Mouse (Mus musculus) brain, adult 2 months (tissue): ENCODE measurements at regions not wholly inside any gene's neighbourhood (a gene's known extent, or its start where the extent isn't known, plus 50 kb on each side); places are given as distances from the start of the nearest gene placed in this dataset.
A peak's percentile ranks its signal among the peaks of the same experiment; 100 is the strongest.

Experiments
- DNase-seq: peaks from one replicate; pipeline ENCODE4 v3.0.0; 2011; ENCODE audit warnings: low read depth, low spot score

GRCm38 (mm10) chr14:47857731-47858556, 209.7 kb downstream of the Ktn1 start:
- DNase-seq: no peak

- DNase-seq: no peak
These were observed 214.3 kb downstream of the Ktn1 start for GRCm38 (mm10) chr14:47862556-47862955.

- peak; percentile 58 for DNase-seq
These were observed 214.8 kb downstream of the Ktn1 start for GRCm38 (mm10) chr14:47863067-47863466.

GRCm38 (mm10) chr14:47863701-47864100, 215.5 kb downstream of the Ktn1 start:
- DNase-seq: peak; percentile 49

GRCm38 (mm10) chr14:47867017-47867416, 218.8 kb downstream of the Ktn1 start:
- DNase-seq: no peak

GRCm38 (mm10) chr14:47868258-47868780, 220.1 kb downstream of the Ktn1 start:
- peak; percentile 7 for DNase-seq

GRCm38 (mm10) chr14:47876585-47876984, 228.3 kb downstream of the Ktn1 start:
- DNase-seq: no peak

- no peak for DNase-seq
These were observed 228.9 kb downstream of the Ktn1 start for GRCm38 (mm10) chr14:47877167-47877566.

- DNase-seq: no peak
These were observed 229.7 kb downstream of the Ktn1 start for GRCm38 (mm10) chr14:47877771-47878443.

GRCm38 (mm10) chr14:47885326-47885725, 235.3 kb upstream of the Peli2 start:
- no peak for DNase-seq

- DNase-seq: no peak
These were observed 230.1 kb upstream of the Peli2 start for GRCm38 (mm10) chr14:47890251-47891198.

- DNase-seq: no peak
These were observed 224.0 kb upstream of the Peli2 start for GRCm38 (mm10) chr14:47896581-47896980.

- no peak for DNase-seq
These were observed 222.6 kb upstream of the Peli2 start for GRCm38 (mm10) chr14:47897907-47898530.

GRCm38 (mm10) chr14:47898605-47899004, 222.0 kb upstream of the Peli2 start:
- DNase-seq: no peak

- DNase-seq: no peak
These were observed 215.3 kb upstream of the Peli2 start for GRCm38 (mm10) chr14:47905334-47905733.

GRCm38 (mm10) chr14:47909129-47909528, 211.5 kb upstream of the Peli2 start:
- no peak for DNase-seq

GRCm38 (mm10) chr14:47910741-47911295, 209.8 kb upstream of the Peli2 start:
- no peak for DNase-seq

GRCm38 (mm10) chr14:47911546-47912545, 208.8 kb upstream of the Peli2 start:
- peak; percentile 74 for DNase-seq

- no peak for DNase-seq
These were observed 205.0 kb upstream of the Peli2 start for GRCm38 (mm10) chr14:47915621-47916020.
